Mouse (Mus musculus) v-Abl transformed pro-B cells (cell line): ENCODE results near the gene Hoxd10.

ENCODE experiments used
- in situ Hi-C, 2 experiments: fragments of 400-800 bp; cut with MboI; formaldehyde crosslinking; loops; one replicate each; pipeline ENCODE4 v1.15.1; 2025; ENCODE audit not compliant: unreplicated experiment in 2 of 2

Gene Hoxd10

DNA sequence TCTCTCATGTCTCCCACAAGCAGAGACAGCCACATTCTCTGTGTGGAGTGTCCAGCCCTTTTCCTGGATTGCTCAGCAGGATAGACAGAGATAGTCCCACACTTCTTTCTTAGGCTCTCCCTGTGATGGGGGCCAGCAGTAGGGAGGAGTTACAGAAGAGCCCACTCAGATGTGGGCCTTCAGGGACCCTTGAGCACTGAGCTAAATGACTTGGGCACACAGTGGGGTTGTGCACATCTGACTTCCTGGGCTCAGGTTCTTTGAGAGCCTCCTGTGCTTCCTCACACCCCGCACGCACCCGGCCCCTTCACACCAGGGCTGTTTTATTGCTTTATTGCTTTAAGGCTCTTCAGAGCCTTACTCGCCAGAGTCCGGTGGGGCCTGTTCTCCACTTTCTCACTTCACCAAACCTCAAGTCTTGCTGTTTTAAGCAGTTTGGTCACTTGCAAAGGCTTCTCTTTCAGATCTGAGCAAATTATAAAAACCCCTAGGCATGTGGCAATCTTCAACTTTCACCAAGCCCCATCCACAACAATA lies 29.3 kb downstream of the Hoxd10 start:
- in situ Hi-C loops = loop anchor here (25.0 kb wide), 4 partner anchors 341 to 1241 kb away; no protein-coding TSS in a partner anchor

DNA sequence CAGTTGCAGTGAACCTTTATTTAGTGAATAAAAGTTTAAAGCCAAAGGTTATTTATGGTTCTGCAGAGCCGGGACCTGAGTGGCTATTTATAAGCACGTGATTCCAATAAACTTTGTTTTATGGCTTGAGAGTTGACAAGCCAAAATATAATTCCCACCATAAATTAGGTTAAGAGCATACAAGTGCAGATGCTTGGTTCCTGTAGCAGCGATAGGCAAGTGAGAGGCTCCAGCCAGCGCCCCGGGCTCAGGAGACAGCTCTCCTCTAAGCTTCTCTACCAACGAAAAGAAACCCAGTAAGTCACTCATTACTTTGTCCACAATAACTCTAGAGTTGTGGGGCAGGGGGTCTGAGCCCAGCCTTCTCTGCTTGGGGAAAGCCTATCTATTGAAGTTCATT lies 30.2 kb downstream of the Hoxd10 start:
- in situ Hi-C loops = loop anchor here (25.0 kb wide), 4 partner anchors 340 to 1240 kb away; no protein-coding TSS in a partner anchor

DNA sequence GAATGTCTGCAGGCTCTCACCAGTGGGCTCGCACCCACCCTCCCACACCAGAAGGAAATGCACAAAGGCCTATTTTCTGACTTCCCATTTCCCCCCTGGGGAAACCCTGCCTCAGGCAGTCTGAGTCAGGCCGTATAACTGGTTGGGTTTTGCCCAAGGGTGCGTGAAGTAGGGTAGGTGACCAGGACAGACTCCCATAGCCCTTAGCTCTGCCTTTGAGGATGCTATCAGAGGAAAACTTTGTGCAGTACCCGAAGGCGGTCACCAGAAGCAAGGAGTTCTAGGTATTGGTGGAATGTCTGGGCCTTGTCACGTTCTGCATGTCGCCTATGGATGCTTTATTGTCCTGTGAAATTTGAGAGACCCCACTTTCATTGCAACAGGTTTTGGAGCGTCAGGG lies 31.2 kb downstream of the Hoxd10 start:
- in situ Hi-C loops = loop anchor here (25.0 kb wide), 4 partner anchors 339 to 1239 kb away; no protein-coding TSS in a partner anchor

DNA sequence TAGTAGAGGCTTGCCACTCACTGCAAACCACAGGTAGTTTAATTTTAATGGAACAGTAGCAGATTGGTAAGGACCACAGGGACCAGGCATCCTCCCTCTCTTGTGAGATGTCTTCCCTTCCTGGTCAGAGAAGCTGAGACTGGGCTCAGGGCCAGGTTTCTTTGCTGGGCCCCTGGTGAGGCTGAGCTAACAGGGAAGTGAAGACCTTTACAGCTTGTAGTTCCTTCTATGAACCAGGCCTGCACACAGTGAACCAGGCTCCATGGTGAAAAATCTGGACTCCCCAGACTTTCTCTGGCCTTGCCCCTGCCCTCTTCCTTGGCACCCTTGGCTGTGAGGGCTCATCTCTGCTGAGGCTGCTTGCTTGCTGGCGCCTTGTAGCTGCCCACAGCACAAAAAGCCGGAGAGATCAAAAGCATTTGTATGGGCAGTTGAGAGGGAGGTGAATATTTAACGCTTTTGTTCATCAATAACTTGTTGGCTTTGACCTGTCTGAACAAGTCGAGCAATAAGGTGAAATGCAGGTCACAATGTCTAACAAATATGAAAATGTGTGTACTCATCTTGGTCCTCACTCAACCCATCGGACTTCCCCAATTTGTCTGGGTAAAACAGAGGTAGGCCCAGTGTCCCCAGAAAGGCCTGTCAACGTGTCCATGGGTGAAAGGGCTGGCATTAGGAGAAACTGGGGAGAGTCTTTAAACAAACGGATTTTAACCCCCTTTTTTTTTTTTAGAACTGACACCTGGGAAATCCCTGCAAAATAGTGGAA lies 32.7 kb downstream of the Hoxd10 start:
- in situ Hi-C loops = loop anchor here (25.0 kb wide), 5 partner anchors 338 to 1288 kb away; no protein-coding TSS in a partner anchor

DNA sequence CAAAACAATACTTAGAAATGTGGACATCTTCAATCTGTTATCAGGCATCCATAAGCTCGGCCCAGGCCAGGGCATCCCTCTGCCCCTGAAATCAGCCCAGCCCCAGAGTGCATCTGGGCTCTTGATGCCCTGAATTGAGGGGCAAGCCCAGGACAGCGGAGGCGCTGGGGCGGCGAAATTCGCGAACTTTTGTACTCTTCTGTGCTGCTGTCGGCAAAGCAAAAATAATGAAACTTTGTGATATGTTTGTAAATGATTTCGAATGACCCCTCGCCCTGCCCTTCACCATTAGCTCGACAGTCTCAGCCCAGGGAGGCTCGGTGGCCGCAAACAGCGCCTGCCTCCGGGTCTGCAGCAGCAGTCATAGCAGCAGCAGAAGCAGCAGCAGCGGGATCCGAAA lies 33.4 kb downstream of the Hoxd10 start:
- in situ Hi-C loops = loop anchor here in 1 of 2 experiments (25.0 kb wide), 1 partner anchor 1287 kb away; no protein-coding TSS in a partner anchor

DNA sequence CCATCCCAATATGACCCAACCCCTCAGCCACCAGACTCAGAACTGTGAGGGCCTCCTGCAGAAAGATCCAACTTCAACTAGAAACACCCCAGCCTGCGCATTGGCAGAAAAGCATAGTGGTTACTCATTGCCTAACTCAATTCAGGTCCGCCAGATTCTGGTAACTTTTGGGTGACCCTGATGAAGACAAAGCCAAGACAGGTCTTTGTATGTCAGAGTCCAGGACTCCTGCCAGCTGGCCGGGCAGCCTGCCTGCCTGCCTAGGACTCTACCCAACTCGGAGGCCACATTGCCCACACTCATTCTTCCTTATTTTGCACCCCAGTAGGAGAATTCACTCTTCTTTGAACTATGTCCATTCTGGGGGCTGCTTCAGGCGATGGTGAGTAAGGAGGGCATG lies 34.8 kb downstream of the Hoxd10 start, which contains the start of gene Gm28230:
TSS of gene Gm28230 (plus strand) at position 178 of the 400 bp plus-strand sequence.
- in situ Hi-C loops = loop anchor here in 1 of 2 experiments (25.0 kb wide), 1 partner anchor 1286 kb away; no protein-coding TSS in a partner anchor

DNA sequence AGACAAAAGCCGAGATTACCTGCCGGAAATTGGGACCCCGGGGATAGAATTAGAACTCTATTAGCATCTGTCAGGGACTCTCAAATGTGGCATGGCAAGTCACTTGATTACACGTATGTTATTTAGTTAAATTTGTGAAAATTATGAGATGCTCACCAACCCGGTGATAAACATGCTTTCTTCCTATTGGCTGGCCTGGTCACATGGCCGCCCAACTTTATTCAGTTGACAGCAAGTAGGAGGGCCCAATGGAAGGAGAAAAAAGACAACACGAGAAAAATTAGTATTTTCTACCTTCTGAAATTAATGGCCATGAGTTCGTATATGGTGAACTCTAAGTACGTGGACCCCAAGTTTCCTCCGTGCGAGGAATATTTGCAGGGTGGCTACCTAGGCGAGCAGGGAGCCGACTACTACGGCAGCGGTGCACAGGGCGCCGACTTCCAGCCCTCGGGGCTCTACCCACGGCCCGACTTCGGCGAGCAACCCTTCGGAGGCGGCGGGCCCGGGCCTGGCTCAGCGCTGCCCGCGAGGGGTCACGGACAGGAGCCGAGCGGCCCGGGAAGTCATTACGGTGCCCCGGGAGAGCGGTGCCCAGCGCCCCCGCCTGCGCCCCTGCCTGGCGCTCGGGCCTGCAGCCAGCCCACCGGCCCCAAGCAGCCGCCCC lies 35.4 kb downstream of the Hoxd10 start:
- in situ Hi-C loops = loop anchor here in 1 of 2 experiments (25.0 kb wide), 1 partner anchor 1285 kb away; no protein-coding TSS in a partner anchor

DNA sequence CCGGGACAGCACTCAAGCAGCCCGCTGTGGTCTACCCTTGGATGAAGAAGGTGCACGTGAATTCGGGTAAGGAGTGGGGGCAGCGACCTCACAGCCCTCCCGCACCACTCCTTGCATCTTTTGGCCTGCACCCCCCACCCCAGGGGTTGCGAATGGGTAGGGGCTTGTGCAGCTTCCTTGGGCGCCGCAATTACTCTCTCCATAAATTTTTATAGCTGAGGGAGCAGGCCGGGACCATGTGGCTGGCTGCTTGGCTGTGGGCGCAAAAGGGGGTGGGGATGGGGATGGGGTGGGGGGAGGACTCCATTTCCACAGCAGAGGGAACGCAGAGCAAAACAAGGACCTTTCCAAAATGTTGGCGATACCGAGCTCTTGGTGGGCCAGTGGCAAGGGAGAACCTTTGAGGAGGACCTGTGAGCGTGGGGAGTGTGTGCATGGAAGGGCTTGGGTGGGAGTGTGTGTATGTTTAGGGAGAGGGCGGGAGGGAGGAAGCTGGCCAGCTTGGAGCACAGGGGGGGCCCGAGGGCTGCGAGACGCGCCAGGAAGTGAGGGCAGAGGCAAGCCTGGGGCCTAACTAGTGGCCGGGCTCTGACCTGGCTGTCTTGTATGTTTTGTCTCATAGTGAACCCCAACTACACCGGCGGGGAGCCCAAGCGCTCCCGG lies 36.0 kb downstream of the Hoxd10 start:
- in situ Hi-C loops = loop anchor here in 1 of 2 experiments (25.0 kb wide), 1 partner anchor 1285 kb away; no protein-coding TSS in a partner anchor

DNA sequence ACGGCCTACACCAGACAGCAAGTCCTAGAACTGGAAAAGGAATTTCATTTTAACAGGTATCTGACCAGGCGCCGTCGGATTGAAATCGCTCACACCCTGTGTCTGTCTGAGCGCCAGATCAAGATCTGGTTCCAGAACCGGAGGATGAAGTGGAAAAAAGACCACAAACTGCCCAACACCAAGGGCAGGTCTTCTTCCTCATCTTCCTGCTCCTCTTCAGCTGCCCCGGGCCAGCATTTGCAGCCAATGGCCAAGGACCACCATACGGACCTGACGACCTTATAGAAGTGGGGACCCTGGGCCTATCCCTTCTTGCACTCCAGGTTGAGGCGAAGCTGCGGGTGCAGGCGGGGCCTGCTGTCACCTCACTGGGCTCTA lies 36.6 kb downstream of the Hoxd10 start:
- in situ Hi-C loops = loop anchor here in 1 of 2 experiments (25.0 kb wide), 1 partner anchor 1284 kb away; no protein-coding TSS in a partner anchor

DNA sequence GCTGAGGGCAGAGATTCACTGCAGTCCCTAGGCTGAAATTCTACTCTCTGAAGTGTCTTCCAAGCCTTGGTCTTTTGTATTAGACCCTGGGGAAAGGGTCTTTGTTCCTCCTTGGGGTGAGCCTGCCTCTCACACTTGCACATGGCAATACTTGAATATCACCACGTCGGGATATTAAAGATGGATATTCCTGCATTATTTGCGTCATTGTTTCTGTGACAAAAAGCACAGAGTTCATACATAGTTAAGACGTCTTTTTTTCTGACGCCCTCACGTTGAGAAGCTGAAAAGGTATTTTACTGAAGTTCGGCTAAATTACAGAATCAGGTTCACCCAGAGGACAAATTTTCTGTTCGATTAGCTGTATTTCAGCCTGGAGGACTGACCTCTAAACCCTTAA lies 38.6 kb downstream of the Hoxd10 start:
- in situ Hi-C loops = loop anchor here in 1 of 2 experiments (25.0 kb wide), 1 partner anchor 1282 kb away; no protein-coding TSS in a partner anchor

DNA sequence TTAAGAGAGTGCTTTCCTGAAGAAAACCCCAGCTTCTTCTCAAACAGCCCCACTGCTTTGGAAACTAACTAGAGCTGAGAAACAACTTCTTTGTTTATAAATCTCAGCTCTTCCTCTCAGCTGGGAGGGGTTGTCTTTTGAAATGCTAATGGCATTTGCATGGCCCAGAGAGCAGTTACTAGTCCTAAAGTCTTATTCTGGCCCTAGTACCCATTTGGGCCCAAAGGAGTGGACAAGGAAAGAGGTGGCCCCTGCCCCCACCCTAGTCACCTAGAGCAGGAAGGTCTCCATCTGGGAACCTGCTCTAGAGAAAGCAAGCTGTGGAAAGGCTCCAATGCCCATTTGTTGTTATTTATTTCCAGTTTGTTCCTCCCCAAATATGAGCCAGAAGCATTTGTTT lies 39.3 kb downstream of the Hoxd10 start:
- in situ Hi-C loops = loop anchor here in 1 of 2 experiments (25.0 kb wide), 1 partner anchor 1281 kb away; no protein-coding TSS in a partner anchor

DNA sequence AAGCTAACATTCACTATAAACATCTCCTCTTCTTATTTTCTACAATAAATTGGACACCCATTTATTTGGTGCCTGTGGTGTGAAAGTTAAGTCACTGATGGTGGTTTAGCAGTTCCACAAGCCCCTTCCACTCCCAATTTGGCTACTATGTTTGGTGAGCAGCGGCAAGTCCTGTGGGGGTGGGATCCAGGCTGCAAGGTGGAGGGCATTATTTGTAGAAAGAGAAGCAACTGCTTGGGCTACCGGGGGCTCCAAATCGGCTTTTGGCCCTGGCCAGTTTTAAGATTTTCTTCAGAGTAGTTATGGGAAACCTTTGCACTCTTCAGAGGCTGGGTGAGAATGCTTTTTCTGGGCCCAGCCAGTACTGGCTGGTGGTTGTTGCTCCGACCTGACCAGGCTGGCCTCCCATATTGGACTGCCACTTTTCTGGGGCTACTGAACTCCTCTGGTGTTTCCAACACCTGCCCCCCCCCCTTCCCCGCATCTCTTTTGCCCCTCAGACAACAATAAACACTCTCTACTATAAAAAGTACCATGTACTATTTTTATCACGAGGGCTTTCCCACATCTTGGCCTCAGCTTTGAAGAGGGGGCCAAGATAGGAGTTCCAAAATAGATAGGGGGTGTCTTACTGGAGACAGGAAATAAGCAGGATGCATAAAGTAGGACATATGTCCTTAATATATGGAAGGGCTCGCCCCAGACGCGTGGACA lies 40.2 kb downstream of the Hoxd10 start:
- in situ Hi-C loops = loop anchor here in 1 of 2 experiments (25.0 kb wide), 1 partner anchor 1280 kb away; no protein-coding TSS in a partner anchor

DNA sequence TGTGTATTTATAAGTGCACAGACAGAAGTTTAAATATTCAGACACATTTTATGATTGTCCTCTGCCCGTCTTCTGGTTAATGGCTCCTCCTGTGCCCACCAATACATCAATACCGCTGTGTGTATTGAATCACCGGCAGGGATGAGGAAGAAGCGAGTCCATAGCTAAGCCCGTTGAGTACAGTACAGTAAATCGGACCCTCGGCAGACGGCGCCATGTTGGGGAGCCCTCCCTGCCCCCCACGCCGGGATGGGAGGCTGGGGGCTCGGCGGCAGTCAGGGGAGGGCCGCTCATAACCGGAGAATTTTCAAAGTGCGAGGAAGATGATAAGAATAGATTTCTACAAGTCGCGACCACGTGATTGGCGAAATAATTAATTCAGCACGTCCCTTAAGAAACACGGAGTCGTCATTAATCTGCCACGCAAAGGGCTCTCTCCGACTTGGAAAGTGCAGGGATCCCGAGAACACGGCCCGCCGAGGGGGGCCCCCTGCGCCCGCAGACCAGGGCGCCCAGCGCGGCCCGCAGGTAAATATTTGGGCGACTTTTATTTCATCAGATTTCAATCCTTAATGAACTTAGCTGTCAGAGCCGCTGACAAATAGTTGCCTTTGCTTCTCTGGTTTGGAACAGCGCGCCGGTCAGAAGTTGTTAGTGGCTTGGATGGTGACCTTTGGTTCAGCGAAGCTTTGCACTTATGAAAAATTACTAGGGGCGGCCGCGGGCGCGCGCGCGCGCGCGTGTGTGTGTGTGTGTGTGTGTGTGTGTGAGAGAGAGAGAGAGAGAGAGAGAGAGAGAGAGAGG lies 41.0 kb downstream of the Hoxd10 start:
- in situ Hi-C loops = loop anchor here in 1 of 2 experiments (25.0 kb wide), 1 partner anchor 1280 kb away; no protein-coding TSS in a partner anchor

DNA sequence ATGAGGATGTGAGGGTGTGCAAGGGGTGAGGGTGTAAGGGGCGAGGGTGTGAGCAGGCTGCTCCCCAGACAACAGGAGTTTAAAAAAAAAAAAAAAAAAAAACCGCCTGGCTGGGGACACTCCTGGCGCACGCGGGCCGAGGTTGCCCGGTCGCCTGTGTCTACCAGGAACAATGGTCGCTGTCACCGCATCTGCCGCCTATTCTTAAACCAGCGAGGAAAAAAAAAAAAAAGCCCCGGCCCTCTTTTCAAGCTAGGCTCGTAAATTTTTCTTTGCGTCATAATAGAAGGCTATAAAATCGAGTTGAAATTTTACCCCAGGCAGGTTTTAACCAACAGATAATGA lies 41.6 kb downstream of the Hoxd10 start:
- in situ Hi-C loops = loop anchor here in 1 of 2 experiments (25.0 kb wide), 1 partner anchor 1279 kb away; no protein-coding TSS in a partner anchor

DNA sequence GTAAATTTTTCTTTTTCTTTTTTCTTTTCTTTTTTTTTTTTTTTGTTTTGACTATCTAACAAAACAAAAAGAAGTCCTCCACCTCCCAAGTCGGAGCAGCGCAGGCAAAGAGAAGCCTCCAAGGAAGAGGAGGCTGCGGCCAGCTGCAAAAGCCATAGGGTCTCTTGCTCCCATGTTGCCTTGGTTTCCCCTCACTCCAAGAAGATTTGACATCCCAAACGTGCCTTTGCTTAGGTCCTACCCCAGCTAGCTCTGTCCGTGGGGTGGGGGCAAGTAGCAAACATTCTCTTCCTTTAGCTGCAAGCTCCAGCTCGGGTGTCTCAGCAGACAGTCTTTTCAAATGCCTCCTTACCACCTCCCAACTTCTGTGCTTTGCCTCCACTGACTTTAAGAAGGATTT lies 42.0 kb downstream of the Hoxd10 start:
- in situ Hi-C loops = loop anchor here in 1 of 2 experiments (25.0 kb wide), 1 partner anchor 1279 kb away; no protein-coding TSS in a partner anchor

DNA sequence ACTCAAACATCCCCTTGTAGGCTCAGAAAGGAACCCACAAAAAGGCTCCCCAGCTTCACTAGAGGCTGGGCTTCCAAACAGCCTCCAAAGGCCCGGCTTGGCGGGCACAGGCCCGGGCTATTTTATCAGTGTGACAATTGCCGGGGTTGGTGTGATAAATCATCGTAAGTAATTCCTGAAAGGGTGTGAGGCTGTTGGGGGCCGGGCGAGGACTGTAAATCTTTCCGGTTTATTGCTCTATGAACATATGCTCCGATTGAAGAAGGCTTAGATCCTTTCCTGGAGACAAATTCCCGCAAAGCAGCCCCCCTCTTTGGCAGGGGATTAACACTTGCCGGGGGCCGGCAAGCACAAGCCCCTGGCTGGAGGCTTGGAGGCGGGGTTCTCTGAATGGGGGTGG lies 42.7 kb downstream of the Hoxd10 start:
- in situ Hi-C loops = loop anchor here in 1 of 2 experiments (25.0 kb wide), 1 partner anchor 1278 kb away; no protein-coding TSS in a partner anchor

DNA sequence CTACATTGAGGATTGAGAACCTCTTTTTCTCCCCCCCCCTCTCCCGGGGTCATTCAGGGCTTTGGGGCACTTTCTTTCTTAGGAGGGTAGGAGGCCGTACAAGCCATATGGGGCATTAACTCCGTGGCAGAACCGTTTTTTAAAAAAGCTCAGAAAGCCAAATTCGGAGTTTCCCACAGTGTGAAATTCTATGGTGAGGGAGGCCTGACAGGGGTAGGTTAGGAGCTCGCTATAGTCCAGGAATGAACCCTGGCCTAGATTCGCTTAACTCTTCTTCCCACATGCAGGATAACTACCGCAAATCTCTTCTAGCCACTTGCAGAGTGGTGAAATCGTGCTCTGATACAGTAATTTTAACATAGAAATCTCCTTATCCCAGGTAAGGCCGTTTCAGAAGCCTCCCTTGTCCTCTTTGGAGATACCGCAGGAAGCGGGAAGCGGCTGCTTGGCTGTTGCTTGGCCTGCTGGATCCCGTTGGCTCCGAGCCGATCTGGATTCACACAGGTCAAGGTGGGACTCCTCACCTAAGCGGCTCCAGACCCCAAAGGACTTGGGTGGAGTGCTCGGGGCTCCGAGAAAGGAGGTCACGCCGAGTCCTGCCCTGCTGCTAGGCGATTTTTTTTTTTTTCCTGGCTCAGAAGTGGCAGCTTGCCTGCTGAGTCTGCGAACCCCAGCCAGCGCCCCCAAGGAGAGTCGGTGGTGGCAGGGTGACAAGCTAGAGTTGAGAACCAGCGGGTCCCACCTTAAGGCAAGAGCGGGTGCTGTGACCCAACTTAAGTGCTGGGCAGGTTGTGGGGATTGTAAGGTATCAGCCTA lies 43.5 kb downstream of the Hoxd10 start:
- in situ Hi-C loops = loop anchor here in 1 of 2 experiments (25.0 kb wide), 1 partner anchor 1277 kb away; no protein-coding TSS in a partner anchor
